Mouse (Mus musculus) heart, adult 2 months (tissue): Measurements from ENCODE around the gene Lrrc2. TPM values are rescaled to one million over a fixed set of nuclear protein-coding genes. Genes with fewer than 3 reads are reported as not detected.
A peak's percentile ranks its signal among the peaks of the same experiment; 100 is the strongest.

ENCODE experiments used
- DNase-seq, 2 experiments: peaks; one replicate each; pipeline ENCODE4 v3.0.0; 2021
- H3K27ac ChIP-seq: fragments of 200-600 bp; 2 replicates; pipeline ENCODE4 v1.8.1; 2022
- H3K27me3 ChIP-seq: fragments of 200-500 bp; 2 replicates; pipeline ENCODE4 v1.6.1; 2012; ENCODE audit warnings: mild to moderate bottlenecking, low read length, inconsistent platforms, mixed read lengths; ENCODE audit not compliant: control insufficient read depth, insufficient read depth
- H3K36me3 ChIP-seq: fragments of 200-500 bp; 2 replicates; pipeline ENCODE4 v1.6.1; 2012; ENCODE audit warnings: low read length, inconsistent platforms; ENCODE audit not compliant: control insufficient read depth, insufficient read depth
- H3K4me1 ChIP-seq: fragments of 200-500 bp; 2 replicates; pipeline ENCODE4 v1.6.1; 2011; ENCODE audit warnings: low read length; ENCODE audit not compliant: control insufficient read depth, insufficient read depth
- H3K4me3 ChIP-seq: fragments of 200-600 bp; 2 replicates; pipeline ENCODE4 v1.8.1; 2022
- H3K79me2 ChIP-seq: fragments of 200-500 bp; replicated peaks from 2 replicates; pipeline ENCODE4 v1.6.1; 2012; ENCODE audit warnings: mild to moderate bottlenecking, inconsistent platforms, low read length, moderate library complexity, mixed read lengths; ENCODE audit not compliant: control insufficient read depth, insufficient read depth
- H3K9ac ChIP-seq: fragments of 200-500 bp; 2 replicates; pipeline ENCODE4 v1.6.1; 2012; ENCODE audit warnings: low read depth, mild to moderate bottlenecking, control low read depth, inconsistent platforms, low read length, mixed read lengths
- CTCF ChIP-seq: fragments of 200-600 bp; IDR thresholded peaks from 2 replicates; pipeline ENCODE4 v1.8.1; 2022; ENCODE audit warnings: antibody characterized with exemption, mild to moderate bottlenecking, moderate library complexity
- EP300 ChIP-seq: fragments of 200-500 bp; IDR thresholded peaks from 2 replicates; pipeline ENCODE4 v1.6.1; 2011; ENCODE audit warnings: low read depth, low read length, control low read depth; ENCODE audit not compliant: insufficient read depth
- POLR2A ChIP-seq: fragments of 200-500 bp; IDR thresholded peaks from 2 replicates; pipeline ENCODE4 v1.6.1; 2011; ENCODE audit warnings: mild to moderate bottlenecking, low read depth, low read length, control low read depth; ENCODE audit not compliant: insufficient read depth
- WGBS: fragments of 180-500 bp; shearing (Covaris S2); methylation state at CpG from one replicate; pipeline ENCODE4 v1.1.7; 2018; 5-methylcytosine and 5-hydroxymethylcytosine counted together
- intact Hi-C: fragments of 180-260 bp; cut with DNase I; formaldehyde crosslinking; loops from one replicate; pipeline ENCODE4 v1.15.1; 2025
- microRNA-seq, 2 experiments: library from miRNA; unstranded; fragments of <30 nt; microRNA quantifications; one replicate each; pipeline ENCODE4 v1.2.0; 2021
- polyA plus RNA-seq: library from polyadenylated mRNA; depleted of rRNA; stranded (reverse); fragments of >200 nt; gene quantifications from 2 replicates; pipeline ENCODE4 v1.2.3, GENCODE M21; 2012; rRNA removed
- total RNA-seq, 2 experiments: library from RNA; stranded (reverse); gene quantifications; 2 replicates each; pipeline ENCODE4 v1.2.3; 2021

Lrrc2 gene
- total and polyA plus RNA-seq, 3 experiments = 57.3 to 289 (median 223) TPM

DNA sequence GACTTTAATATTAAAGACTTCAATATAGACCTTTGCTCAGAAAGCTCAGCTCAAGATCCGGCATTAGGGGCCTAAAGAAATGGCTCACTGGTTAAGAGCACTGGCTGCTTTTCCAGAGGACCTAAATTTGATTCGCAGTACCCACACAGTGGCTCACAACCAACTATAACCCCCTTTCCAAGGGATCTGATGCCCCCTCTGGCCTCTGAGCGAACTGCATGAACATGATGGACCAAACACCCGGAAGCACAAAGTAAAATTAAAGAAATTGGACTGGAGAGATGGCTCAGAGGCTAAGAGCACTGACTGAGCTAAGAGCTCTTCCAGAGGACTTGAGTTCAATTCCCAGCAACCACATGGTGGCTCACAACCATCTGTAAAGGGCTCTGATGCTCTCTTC is 64.3 kb downstream of the Lrrc2 start:
- no peak for DNase-seq
- Histone ChIP-seq H3K27me3 (no peaks in the 10 kb centered on the region), H3K4me1 (peaks cover 7% of the 10 kb centered on the region), H3K4me3 (no peak overlapping the region), H3K36me3 (no peaks in the 10 kb centered on the region), H3K79me2 (no peaks in the 10 kb centered on the region), H3K27ac (no peak overlapping the region), H3K9ac (no peak overlapping the region)
- 86% methylated on average over 4 of the region's 4 CpGs for WGBS
- TF ChIP-seq EP300 (no peak), POLR2A (no peak), CTCF (peak; percentile 27)
- intact Hi-C loops = no loop called here

DNA sequence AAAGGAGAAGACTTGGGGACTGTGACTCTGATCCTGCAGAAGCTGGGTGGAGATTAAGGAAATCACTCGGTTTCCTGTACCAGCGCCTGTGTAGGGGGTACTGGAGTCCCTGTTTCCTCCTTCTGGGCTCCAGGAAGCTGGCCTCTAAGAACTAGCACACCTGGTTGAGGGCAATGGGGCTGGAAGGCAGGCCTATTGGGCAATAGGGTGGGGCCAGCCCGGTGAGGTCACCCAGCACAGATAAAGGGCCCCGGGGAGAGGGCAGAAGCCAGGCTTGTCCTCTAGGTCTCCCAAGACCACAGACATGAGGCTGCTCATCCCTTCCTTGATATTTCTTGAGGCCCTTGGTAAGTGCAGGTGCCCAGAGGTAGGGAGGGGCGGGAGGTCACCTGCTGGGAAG is 67.7 kb downstream of the Lrrc2 start, which contains the start of gene Ltf:
TSS of gene Ltf (plus strand) at position 250 of the 400 bp plus-strand sequence.
- Histone ChIP-seq H3K36me3 (no peaks in the 10 kb centered on the region), H3K79me2 (no peaks in the 10 kb centered on the region), H3K27me3 (no peaks in the 10 kb centered on the region), H3K4me1 (no peaks in the 10 kb centered on the region), H3K4me3 (no peak within 1 kb of the TSS), H3K27ac (no peak within 1 kb of the TSS), H3K9ac (no peak within 1 kb of the TSS)
- TF ChIP-seq POLR2A (no peak), CTCF (no peak), EP300 (no peak)
- intact Hi-C loops = no loop called here
- 47% methylated on average over 5 of the region's 5 CpGs for WGBS
- no peak for DNase-seq

DNA sequence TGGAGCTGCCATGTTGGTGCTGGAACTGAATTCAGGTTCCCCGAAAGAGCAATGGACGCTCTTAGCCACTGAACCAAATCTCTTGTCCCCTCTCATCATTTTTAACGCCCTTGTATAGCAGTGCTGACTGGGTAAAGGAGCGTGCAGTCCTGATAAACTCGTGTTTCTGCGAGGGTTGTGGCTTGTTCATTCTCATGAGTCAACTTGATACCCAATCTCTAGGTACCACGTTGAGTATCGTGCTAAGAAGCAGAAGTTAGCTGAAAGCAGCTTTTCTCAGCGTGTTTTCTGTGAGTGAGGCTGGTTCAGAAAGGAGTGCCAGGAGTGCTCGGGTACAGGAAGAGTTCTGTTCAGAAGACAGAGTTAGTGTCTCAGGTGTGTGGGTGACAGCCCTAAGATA is 75.4 kb downstream of the Lrrc2 start:
- TF ChIP-seq CTCF (no peak), POLR2A (no peak), EP300 (no peak)
- no peak for DNase-seq
- WGBS = 82% methylated on average over 10 of the region's 10 CpGs
- Histone ChIP-seq H3K9ac (no peak overlapping the region), H3K4me3 (no peak overlapping the region), H3K79me2 (no peaks in the 10 kb centered on the region), H3K27me3 (no peaks in the 10 kb centered on the region), H3K4me1 (no peaks in the 10 kb centered on the region), H3K27ac (no peak overlapping the region), H3K36me3 (no peaks in the 10 kb centered on the region)
- intact Hi-C loops = no loop called here

Small RNAs within 50 kb of the gene (microRNA-seq; reads per million reads assigned to microRNA genes)
- gene Gm24269 = 0 reads per million in 2 experiments

Other genes with a start within 250 kb of the Lrrc2 start
- gene Myl3, start 209.7 kb upstream of the Lrrc2 start, total RNA-seq = over 10,000 TPM in 1 of 2 experiments, 1,000 to 10,000 TPM in 1; 9,326 to 11,139 TPM
- gene Myl3, start 209.7 kb upstream of the Lrrc2 start, polyA plus RNA-seq = 9,227 and 12,279 TPM in 2 replicates
- 1 to 10 TPM; 6.0 to 7.0 TPM for gene Pth1r, start 204.4 kb upstream of the Lrrc2 start, total RNA-seq
- 10.3 and 12.6 TPM in 2 replicates for gene Pth1r, start 204.4 kb upstream of the Lrrc2 start, polyA plus RNA-seq
- not detected for gene Prss42, start 153.4 kb upstream of the Lrrc2 start, total RNA-seq
- not detected in 2 replicates for gene Prss42, start 153.4 kb upstream of the Lrrc2 start, polyA plus RNA-seq
- gene Prss44, start 137.6 kb upstream of the Lrrc2 start, total RNA-seq = not detected
- gene Prss44, start 137.6 kb upstream of the Lrrc2 start, polyA plus RNA-seq = 0.06 TPM in 1 of 2 replicates, not detected in the other
- not detected for gene Prss43, start 124.9 kb upstream of the Lrrc2 start, total RNA-seq
- gene Prss43, start 124.9 kb upstream of the Lrrc2 start, polyA plus RNA-seq = not detected in 2 replicates
- gene Prss45, start 117.0 kb upstream of the Lrrc2 start, total RNA-seq = not detected
- gene Prss45, start 117.0 kb upstream of the Lrrc2 start, polyA plus RNA-seq = 0.18 TPM in 1 of 2 replicates, not detected in the other
- not detected for gene Prss46, start 107.0 kb upstream of the Lrrc2 start, total RNA-seq
- 0.18 TPM in 1 of 2 replicates, not detected in the other for gene Prss46, start 107.0 kb upstream of the Lrrc2 start, polyA plus RNA-seq
- not detected for gene Prss50, start 93.6 kb upstream of the Lrrc2 start, total RNA-seq
- not detected in 2 replicates for gene Prss50, start 93.6 kb upstream of the Lrrc2 start, polyA plus RNA-seq
- gene Als2cl, start 71.7 kb upstream of the Lrrc2 start, total RNA-seq = 10 to 100 TPM; 13.7 to 14.2 TPM
- 25.7 and 25.9 TPM in 2 replicates for gene Als2cl, start 71.7 kb upstream of the Lrrc2 start, polyA plus RNA-seq
- gene Tmie, start 71.4 kb upstream of the Lrrc2 start, total RNA-seq = 1 to 10 TPM; 1.3 to 1.7 TPM
- 1.00 and 1.1 TPM in 2 replicates for gene Tmie, start 71.4 kb upstream of the Lrrc2 start, polyA plus RNA-seq
- gene Fam240a, start 34.7 kb upstream of the Lrrc2 start, total RNA-seq = not detected
- gene Fam240a, start 34.7 kb upstream of the Lrrc2 start, polyA plus RNA-seq = not detected in 2 replicates
- gene Tdgf1, start 5.4 kb upstream of the Lrrc2 start, total RNA-seq = not detected
- not detected in 2 replicates for gene Tdgf1, start 5.4 kb upstream of the Lrrc2 start, polyA plus RNA-seq
- 1 to 10 TPM; 3.5 to 3.8 TPM for gene Rtp3, start 39.0 kb downstream of the Lrrc2 start, total RNA-seq
- gene Rtp3, start 39.0 kb downstream of the Lrrc2 start, polyA plus RNA-seq = 7.9 and 12.4 TPM in 2 replicates
- not detected for gene Ltf, start 67.7 kb downstream of the Lrrc2 start, total RNA-seq
- gene Ltf, start 67.7 kb downstream of the Lrrc2 start, polyA plus RNA-seq = 0.32 and 20.1 TPM in 2 replicates
- gene Ccrl2, start 106.0 kb downstream of the Lrrc2 start, total RNA-seq = 10 to 100 TPM in 1 of 2 experiments, 1 to 10 TPM in 1; 7.5 to 16.3 TPM
- 16.0 and 20.1 TPM in 2 replicates for gene Ccrl2, start 106.0 kb downstream of the Lrrc2 start, polyA plus RNA-seq
- 10 to 100 TPM; 83.6 to 84.1 TPM for gene Lrrfip2, start 166.0 kb downstream of the Lrrc2 start, total RNA-seq
- gene Lrrfip2, start 166.0 kb downstream of the Lrrc2 start, polyA plus RNA-seq = 33.5 and 61.2 TPM in 2 replicates